Mouse (Mus musculus) megakaryocyte-erythroid progenitor cell, adult 5-6 weeks (primary cell): ENCODE measurements around the gene Gm37419. TPM values are rescaled to one million over a fixed set of nuclear protein-coding genes. Genes with fewer than 3 reads are reported as not detected.

Experiments
- ATAC-seq: replicated peaks from 2 replicates; pipeline ENCODE4 v1.8.0; 2016; ENCODE audit warnings: mild to moderate bottlenecking, inconsistent platforms; ENCODE audit not compliant: severe bottlenecking, poor library complexity, low FRiP score, low TSS enrichment
- total RNA-seq, 2 experiments: library from RNA; stranded (forward) in 1 of 2; stranded (reverse) in 1 of 2; fragments of 200-1000, 215-1000 nt in 1 of 2; fragments of >200 nt in 1 of 2; fragmentation: Nextera tagmentation in 1 of 2; gene quantifications; 2 replicates each; pipeline ENCODE4 v1.2.3; 2014 to 2017

The Gm37419 gene
- total RNA-seq (2014; fragmentation: Nextera tagmentation) (not detected in 2 replicates), total RNA-seq (2017) (not detected in 2 replicates)

DNA sequence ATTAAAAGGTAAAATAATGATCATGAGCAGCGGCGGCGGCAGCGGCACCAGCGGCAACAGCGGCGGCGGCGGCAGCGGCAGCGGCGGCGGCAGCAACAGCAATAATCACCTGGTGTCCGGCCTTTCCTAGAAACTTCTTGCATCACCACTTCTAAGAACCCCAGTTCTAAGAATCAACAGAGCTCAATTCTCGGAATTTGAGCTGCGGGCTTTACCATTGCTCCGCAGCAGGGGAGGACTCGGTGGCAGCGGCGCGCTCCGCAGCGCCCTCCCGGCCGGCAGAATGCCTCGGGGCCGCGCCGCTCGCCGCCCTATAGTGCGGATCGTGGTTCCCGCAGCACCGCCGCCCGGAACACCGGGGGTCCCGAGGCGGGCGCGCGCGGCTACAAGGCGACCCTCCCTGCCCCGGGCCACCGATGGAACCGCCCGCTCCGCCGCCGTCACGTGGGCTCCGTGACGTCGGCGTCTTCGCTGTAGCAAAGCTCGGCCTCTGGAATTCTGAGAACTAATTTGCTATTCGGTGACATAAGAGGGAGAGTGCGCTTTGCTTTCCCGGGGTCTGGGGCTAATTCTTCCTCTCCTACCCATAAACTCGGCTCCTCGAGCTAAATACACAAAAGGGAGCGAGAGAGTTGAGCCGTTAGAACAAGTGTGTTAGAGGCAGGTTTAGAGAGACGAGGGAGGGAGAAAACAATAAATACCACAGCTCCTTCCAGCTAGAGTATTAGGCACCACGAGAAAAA lies at the start of gene Gm37419, which contains the start of gene Bcl6:
Gene Gm37419 (plus strand): TSS at position 17 of the 743 bp plus-strand sequence.
Gene Bcl6 (minus strand): TSS at position 387 of the 743 bp plus-strand sequence.
- peak; percentile 64 for ATAC-seq

DNA sequence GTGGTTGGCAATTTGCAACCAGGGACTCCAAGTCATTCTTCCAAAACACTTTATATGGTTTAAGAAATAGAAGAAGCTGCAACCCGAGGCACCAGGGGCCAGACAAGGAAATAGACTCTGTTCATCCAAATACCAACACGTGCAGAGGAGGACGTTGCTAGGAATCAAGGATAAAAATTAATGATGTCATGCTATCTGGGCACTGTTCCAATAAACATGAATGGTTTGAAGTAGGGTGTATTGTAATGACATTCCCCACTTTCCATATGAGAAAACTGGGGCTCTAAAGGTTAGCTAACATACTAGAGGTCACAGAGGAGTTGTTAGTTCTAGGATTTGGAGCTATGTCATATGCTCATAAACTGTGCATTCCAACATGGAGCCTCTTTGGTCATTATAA lies 43.5 kb upstream of the Gm37419 start:
- no peak for ATAC-seq

DNA sequence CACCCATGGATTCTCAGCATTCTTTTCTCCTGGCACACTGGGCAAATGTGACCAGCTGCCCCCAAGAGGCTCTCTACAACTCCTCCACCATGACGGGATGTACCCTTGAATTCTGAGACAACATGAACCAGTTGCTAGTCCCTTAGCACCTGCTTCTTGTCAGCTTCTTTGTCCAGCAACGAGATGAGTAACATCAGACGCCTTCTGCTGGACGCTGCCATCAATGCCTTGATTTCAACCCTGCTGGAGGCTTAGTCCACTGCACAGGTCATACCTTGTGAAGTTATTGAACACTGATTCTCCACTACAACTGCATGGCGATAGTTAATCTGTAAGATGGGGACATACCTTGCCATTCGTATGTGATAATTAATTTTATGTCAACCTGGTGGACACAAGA lies 40.6 kb upstream of the Gm37419 start:
- ATAC-seq = no peak

DNA sequence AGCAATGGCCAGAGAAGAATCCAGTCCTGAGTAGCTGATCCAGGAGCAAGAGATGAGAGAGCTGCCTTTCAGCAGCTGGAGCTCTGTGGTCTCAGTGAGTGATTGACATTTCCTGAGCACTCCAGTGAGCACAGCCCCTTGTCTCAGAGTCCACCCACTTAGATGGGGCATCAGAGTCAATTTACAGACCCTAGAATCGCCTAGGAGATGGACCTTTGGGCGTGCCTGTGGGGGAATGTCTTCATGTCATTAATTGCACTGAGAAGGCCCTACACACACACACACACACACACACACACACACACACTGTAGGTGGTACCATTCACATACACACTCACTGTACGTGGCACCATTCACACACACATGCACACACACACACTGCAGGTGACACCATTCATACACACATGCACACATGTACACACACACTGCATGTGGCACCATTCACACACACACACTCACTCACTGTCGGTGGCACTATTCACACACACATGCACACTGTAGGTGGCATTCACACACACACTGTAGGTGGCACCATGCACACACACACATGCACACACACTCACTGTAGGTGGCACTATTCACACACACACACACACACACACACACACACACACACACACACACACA lies 36.1 kb upstream of the Gm37419 start:
- ATAC-seq = no peak

DNA sequence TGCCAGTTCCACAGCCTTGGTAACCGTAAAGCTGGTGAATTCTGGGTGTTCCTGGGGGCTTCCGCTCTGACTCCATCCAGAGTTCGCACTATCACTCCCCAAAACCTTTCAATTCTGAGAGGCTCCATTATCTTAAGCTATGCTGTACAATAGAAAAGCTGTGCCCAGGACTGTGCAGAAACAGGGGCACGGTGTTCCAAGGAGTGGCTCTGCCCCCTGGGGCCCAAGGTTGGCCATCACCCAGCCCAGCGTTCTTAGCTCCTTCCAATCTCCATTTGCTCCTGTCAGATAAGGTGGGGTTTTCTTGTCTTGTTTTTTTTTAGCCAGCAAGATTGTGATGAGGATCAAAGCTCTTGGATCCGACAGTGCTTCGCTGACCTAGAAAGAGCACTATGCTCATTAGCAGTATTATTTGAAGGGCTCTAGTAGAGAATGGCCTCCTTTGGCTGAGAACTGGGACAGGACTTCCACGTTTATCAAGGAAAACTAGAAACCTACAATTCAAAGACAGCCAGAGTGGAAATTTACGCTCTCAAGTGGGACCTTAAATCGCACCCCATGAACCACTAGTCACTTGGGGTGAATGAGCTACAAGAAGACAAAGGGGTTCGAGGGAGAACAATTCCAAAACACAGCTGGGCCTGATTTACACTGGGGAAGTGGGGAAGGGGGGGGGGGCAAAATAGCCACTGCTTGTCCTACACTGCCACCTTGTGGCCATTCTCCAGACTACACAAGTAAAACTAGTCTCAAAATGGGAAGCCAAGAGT lies 34.9 kb upstream of the Gm37419 start:
- ATAC-seq = peak; percentile 34

DNA sequence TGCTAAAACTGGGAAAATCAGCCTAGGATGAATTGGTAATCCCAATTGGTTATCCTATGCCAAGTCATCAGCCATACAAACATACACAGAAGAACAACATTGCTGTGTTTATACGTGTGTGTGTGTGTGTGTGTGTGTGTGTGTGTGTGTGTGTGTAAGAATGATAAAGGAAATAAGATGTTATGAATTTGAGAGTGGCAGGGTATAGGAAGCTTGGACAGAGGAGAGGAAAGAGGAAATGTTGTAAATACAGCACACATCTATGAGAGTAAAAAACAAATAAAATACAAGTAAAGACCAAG lies 34.4 kb upstream of the Gm37419 start:
- ATAC-seq = no peak

DNA sequence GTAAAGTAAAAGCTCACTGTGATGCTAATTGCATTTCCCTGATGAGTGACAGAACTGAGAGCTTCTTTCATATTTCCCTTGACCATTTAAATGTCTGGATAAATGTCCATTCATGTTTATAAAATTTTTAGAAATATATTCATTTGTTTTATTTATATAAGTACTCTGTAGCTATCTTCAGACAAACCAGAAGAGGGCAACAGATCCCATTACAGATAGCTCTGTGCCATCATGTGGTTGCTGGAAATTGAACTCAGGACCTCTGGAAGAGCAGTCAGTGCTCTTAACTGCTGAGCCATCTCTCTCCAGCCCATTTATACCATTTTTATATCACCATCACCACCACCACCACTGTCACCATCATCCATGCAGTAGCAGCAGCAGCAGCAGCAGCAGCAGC lies 29.3 kb upstream of the Gm37419 start:
- no peak for ATAC-seq

DNA sequence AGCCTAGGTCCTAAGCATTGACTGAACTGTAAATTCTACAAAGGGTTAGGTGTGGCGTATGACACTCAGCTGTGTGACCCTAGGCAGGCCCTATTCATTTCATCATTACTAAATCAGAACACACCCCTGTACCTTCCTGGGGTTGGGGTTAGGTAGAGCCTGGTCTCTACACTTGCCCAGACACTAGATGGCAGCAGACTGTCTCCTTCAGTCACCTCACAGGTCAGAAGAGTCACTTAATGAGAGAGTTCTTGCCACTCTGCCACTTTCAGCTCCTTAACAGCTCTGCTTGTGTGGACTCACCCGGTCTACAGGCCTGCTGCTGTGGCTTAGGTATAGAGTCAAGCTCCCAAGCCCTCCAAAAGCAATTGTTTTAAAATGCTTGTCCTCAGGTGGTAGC lies 25.9 kb upstream of the Gm37419 start:
- peak; percentile 67 for ATAC-seq

DNA sequence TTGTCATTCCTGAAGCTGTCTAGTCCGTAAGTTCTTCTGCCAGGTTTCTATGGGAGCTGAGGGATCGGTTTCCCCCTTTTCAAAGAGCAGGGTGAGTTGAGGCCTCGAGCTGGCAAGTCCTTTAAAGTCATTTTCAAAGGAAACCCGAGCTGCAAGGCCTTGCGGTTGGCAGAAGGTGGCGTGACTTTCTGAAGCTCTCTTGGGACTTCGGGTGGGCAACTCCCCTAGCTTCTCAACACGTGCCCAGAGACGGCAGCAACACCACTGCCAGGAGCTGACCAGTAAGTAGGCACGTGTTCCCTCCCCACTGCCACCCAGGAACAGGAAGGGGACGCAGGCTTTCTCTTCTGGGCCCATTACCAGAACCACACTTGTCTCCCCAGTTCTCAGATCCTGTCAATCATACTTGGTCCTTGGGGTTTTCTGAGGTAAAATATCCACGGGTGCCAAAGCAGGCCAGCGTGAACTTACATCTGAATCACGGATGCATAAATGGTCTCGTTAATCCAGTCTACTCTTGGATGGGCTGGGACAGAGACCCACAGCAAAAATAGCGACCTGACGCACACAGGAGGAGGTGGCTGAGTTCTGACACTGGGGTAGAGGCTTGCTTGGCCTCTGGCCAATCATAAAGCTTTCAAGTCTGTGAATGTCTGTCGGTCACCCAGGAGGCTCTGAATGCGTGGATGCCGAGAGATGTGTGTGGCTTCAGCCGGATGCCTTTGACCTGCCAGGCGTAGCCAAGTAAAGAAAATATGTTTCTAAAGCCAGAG lies 24.2 kb upstream of the Gm37419 start:
- no peak for ATAC-seq

DNA sequence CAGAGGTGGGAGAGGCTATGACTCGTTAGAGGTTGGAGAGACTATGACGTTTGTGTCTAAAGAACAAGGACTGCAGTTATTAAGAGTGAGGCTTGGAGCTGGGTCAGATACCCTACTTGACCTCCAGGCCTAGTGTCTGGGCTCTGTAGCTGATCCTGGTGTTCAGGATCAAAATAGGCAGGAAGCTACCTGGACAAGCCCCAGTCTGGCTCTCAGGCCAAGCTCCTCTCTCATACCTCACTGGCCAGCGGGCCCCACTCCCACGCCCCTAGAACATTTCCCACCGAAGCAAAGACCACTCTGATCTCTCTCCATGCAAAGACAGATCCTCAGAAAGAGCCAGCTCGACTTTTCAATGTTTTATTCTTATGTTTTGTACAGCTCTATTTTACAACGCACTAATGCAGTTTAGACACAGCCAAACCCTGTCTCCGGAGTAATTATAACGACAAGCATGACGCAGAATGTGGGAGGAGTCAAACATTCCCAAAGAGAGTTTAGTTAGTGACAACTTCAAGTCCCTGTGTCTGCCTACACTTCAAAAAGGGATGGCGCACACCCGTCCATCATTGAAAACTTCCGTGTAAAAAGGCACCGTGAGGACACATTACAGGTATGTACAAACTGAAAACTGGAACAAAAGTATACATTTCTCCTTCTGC lies 23.4 kb upstream of the Gm37419 start:
- no peak for ATAC-seq

DNA sequence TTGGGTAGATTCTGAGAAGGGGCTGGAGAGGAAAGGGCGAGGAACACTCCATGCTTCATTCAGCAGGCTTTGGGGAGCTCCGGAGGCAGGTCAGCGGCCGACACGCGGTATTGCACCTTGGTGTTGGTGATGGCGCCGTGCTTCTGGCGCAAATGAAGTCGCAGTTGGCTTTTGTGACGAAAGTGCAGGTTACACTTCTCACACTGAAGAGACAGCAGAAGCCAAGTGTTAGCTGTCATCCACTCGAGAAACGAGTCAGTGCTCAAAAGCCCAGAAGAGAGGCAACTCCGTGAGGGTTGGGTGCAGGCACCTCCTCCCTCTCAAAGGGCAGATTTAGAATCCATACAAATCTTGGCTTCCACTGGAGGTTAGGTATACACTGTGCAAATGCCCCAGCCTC lies 22.2 kb upstream of the Gm37419 start:
- ATAC-seq = no peak

DNA sequence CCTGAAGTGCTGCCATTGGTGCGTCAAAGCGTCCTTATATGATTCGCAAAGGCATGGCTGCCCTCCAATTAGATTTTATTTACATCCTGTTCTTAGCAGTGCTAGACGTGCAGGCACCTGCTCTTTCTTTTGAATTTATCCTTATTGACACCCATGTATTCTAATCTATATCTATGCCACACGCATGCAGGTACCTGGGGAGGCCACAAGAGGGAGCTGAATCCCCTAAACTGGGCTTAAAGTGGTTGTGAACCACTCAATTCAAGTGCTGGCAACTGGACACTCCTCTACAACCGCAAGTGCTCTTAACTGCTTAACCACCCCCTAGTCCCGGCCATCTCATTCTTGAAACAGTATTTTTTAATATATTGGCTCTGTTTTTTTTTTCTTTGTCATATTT lies 21.0 kb upstream of the Gm37419 start:
- ATAC-seq = peak; percentile 53; the same call in 1 of the 2 replicates

DNA sequence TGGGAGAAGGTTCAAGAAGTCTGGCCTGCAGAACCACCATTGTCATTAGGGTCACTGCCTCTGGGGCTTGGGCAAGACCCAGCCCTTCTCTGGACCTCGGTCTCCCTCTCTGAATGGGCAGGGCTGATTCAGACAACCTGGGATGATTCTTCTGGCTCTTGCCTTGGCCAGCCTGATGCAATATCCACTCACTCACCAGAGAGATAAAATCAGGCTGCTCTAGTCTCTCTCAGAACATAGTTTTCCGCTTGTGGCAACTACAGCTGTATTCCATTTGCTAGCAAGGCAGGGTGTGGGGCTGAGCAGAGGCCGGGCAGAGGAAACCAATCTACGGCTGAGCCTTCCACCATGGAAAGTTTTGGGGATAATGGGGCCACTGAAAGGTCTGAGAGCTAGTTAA lies 19.4 kb upstream of the Gm37419 start:
- no peak for ATAC-seq

DNA sequence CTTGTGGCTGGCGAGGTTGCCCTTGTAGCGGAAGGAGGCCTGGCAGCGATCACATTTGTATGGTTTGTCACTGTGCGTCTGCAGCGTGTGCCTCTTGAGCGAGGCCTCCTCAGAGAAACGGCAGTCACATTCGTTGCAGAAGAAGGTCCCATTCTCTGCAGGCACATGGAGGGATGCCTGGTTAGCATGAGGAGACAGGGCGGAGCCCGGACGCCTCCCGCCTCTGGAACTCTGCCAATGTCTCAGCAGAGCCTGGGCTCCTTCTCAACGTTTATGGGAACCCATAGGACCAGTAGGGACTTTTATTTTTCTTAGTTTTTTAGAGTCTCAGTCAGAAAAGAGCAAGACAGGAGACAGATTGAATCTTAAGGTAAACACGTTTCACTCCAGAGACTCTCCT lies 18.4 kb upstream of the Gm37419 start:
- ATAC-seq = peak; percentile 54

DNA sequence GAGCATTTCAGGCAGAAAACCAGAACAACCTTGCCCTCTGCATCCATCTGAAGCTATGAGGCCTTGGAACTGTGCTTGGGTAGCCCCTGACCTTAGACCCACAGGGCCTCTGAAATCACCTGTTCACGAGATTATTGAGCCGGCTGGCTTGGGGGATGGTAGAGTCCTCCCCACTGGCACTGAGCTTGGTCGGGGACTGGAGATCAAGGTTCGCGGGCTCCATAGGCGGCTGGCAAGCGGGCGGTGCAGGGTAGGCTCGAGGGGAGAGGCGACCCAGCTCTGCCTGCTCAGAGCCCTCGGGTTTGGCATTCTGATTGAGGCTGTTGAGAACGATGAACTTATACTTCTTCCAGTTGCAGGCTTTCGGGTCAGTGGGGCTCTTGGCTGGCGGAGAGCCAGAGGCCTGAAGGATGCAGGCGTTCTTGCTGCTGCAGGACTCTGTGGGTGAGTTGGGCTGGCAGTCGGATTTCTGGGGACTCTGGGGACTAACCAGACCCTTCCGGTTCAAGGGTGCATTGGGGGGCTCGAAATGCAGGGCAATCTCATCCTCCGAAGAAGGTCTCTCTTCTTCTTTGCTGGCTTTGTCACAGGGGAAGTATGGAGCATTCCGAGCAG lies 16.0 kb upstream of the Gm37419 start:
- no peak for ATAC-seq

DNA sequence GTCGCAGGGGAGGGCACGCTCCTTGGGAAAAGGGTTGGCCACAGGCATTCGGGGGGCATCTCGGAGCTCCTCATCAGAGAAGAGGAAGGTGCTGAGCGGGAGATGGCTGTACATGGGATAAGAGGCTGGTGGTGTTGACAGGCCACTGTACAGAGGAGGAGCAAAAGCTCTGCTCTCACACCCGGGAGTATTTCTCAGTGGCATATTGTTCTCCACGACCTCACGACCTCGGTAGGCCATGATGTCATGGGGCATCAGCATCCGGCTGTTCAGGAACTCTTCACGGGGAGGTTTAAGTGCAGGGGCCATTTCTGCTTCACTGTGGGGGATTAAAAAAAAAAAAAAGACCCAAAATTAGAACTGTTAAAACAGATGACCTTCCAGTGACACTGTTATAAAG lies 15.4 kb upstream of the Gm37419 start:
- ATAC-seq = no peak

DNA sequence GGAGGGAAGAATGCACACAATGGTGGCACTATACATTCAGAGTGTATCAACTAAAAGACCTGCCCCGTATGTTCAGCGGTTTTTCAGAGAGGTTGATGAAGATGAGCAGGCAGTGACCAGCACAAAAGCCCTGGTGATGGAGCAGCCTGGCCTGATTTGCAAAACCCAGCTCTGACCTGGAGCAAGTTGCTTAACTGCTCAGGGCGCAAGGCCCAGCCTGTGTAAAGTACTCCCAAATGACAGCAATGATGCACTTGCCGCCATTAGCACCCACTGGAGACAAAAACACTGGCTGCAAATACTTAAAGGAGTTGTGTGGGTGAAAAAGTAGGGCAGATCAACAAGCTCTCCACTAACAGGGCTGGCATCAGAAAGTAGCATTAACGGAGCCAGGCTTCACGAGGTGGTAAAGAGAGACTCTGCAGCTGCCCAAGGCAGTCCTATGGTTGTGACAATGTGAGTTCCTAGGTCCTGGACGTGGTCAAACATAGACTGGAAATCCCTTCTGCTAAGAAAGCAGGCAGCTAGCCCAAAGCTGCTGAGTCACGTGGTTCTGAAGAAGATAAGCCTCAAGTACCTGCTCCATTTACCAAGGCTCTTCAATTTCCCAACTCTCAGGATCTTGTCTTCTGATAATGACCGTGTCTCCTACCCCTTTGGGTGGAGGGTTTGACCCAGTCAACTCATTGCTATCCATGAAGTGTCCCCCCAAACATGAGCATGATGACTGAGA lies 14.5 kb upstream of the Gm37419 start:
- no peak for ATAC-seq

DNA sequence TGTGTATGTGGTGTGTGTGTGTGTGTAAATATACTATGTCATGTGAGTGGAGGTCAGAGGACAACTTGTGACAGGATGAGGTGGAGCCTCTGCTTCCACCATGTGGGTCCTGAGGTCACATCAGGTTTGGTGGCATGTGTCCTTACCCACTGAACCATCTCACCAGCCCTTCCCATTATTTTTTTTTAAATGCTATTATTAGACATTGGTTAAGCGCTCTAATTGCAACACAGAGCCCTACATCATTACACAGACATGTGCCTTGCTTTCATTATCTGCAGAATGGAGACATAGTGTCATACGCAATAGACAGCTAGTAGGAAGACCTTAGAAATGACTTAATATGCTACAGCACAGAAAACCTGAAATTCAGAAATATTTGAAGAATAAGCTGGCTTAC lies 12.1 kb upstream of the Gm37419 start:
- ATAC-seq = no peak
